Comparison of ENCODE assay signal across 10 mouse cellular contexts in the genomic region with DNA sequence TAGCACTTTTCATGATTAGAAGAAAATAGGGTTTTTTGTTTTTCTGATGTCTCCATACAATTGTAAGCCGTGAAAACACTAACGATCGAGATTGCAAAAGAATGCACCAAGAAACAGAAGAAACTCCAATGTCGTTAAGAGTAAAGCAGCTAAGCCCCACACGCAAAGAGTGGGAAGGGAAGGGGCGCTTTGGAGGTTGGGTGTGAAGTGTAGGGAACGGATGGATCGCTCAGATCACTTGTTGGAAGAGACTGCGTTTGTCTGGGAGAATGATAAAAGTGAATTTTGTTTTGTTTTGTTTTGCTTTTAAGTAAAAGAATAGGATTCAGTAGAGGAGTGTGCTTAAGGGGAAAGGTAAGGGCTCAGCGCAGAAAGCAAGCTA. TPM values are rescaled to one million over a fixed set of nuclear protein-coding genes. Genes with fewer than 3 reads are reported as not detected.
A peak's percentile ranks its signal among the peaks of the same experiment; 100 is the strongest.
DNase-seq lines count a peak whose midpoint lies in the region; ATAC-seq and TF ChIP-seq lines count a peak whose summit lies in the region.
"Had no signal": no experiment of that assay in that cellular context is flagged by ENCODE, and none has a peak within 500 bp of the region (broad histone marks: within the 10 kb centered on the region; RNA-seq: fewer than 3 reads in every experiment).

No protein-coding gene starts in this region.

- peak overlapping the region; percentile 99 for H3K4me2 ChIP-seq in heart, postnatal 0 days (ENCODE audit: low read depth, low read length)
- H3K4me2 ChIP-seq in hindbrain, embryonic 14.5 days (replicated peaks): peak overlapping the region; percentile 95
- peak overlapping the region; percentile 100 for H3K4me2 ChIP-seq in midbrain, embryonic 14.5 days (ENCODE audit: low read length)

- WGBS in heart, postnatal 0 days: 27% methylated on average over 10 of the region's 10 CpGs
- 5% methylated on average over 10 of the region's 10 CpGs for WGBS in hindbrain, embryonic 14.5 days
- 6% methylated on average over 10 of the region's 10 CpGs for WGBS in midbrain, embryonic 14.5 days

- peaks cover 10% of the 10 kb centered on the region; the same call in 1 of the 2 replicates for H3K4me1 ChIP-seq in heart, postnatal 0 days (ENCODE audit: control insufficient read depth, insufficient read depth)
- 0 out of 2 replicates have a peak, but pooled peaks cover 4% of the 10 kb centered on the region for H3K4me1 ChIP-seq in hindbrain, embryonic 14.5 days (replicated peaks; ENCODE audit: control insufficient read depth, insufficient read depth, low read length)
- H3K4me1 ChIP-seq in midbrain, embryonic 14.5 days (ENCODE audit: control insufficient read depth, insufficient read depth, low read length): no peaks in the 10 kb centered on the region

- intact Hi-C loops in heart, postnatal 25 days (cut with DNase I): loop anchor here (5.0 kb wide), 1 partner anchor 89 kb away; no protein-coding TSS in a partner anchor

- DNase-seq in heart, postnatal 0 days (ENCODE audit: low spot score): no peak
- DNase-seq in heart, postnatal 25 days (ENCODE audit: low spot score): no peak
- peak; percentile 49 for DNase-seq in embryo, embryonic 11 days
- no peak for DNase-seq in hindbrain, embryonic 14.5 days (ENCODE audit: low spot score)
- no peak for DNase-seq in midbrain, embryonic 14.5 days
- DNase-seq in layer of hippocampus, postnatal 14 days (ENCODE audit: low spot score in 2 of 2): no peak

- 0 out of 2 replicates have a peak, but pooled peaks cover 4% of the 10 kb centered on the region for H3K9me3 ChIP-seq in heart, postnatal 0 days (replicated peaks; ENCODE audit: control insufficient read depth, low read length)
- H3K9me3 ChIP-seq in hindbrain, embryonic 14.5 days (ENCODE audit: control insufficient read depth, low read length): no peaks in the 10 kb centered on the region
- H3K9me3 ChIP-seq in midbrain, embryonic 14.5 days (ENCODE audit: control insufficient read depth, low read length): peaks cover 5% of the 10 kb centered on the region; the same call in 1 of the 2 replicates
- H3K9me3 ChIP-seq: G1E had no signal

- TF ChIP-seq CTCF in heart, postnatal 0 days (IDR thresholded peaks at IDR 0.05; ENCODE audit: low read depth): no peak

- no peaks in the 10 kb centered on the region for H3K36me3 ChIP-seq in heart, postnatal 0 days (replicated peaks; ENCODE audit: control insufficient read depth, insufficient read depth, low read length)
- H3K36me3 ChIP-seq in hindbrain, embryonic 14.5 days (replicated peaks; ENCODE audit: control insufficient read depth, insufficient read depth): no peaks in the 10 kb centered on the region
- H3K36me3 ChIP-seq in midbrain, embryonic 14.5 days (ENCODE audit: control insufficient read depth, insufficient read depth, low read length): no peaks in the 10 kb centered on the region
- H3K36me3 ChIP-seq: G1E had no signal

- ATAC-seq in heart, postnatal 0 days (ENCODE audit: insufficient read depth, low read depth): no peak
- ATAC-seq in hindbrain, embryonic 14.5 days (ENCODE audit: low FRiP score): no peak
- no peak for ATAC-seq in midbrain, embryonic 14.5 days (ENCODE audit: low FRiP score, low TSS enrichment)
- ATAC-seq in cerebellum, adult (ENCODE audit: insufficient number of reproducible peaks, low FRiP score, low TSS enrichment): no peak
- ATAC-seq in granulocyte monocyte progenitor cell, adult 5-6 weeks (replicated peaks; ENCODE audit: poor library complexity, severe bottlenecking): no peak

- H3K27me3 ChIP-seq in heart, postnatal 0 days (ENCODE audit: control insufficient read depth, insufficient read depth, low read length): peaks cover 17% of the 10 kb centered on the region
- H3K27me3 ChIP-seq in hindbrain, embryonic 14.5 days (ENCODE audit: control insufficient read depth, insufficient read depth, low read length): peaks cover 17% of the 10 kb centered on the region
- H3K27me3 ChIP-seq in midbrain, embryonic 14.5 days (ENCODE audit: control insufficient read depth, insufficient read depth, low read length): peaks cover 25% of the 10 kb centered on the region

- H3K27ac ChIP-seq in heart, postnatal 0 days (ENCODE audit: low read depth): no peak overlapping the region
- H3K27ac ChIP-seq in hindbrain, embryonic 14.5 days: no peak overlapping the region
- no peak overlapping the region for H3K27ac ChIP-seq in midbrain, embryonic 14.5 days (replicated peaks; ENCODE audit: low read depth, low read length)

- no peak for TF ChIP-seq EP300 in heart, postnatal 0 days (IDR thresholded peaks at IDR 0.05; ENCODE audit: low read depth)

- H3K4me3 ChIP-seq in heart, postnatal 0 days (ENCODE audit: low read depth, low read length): peak overlapping the region; percentile 70
- peak overlapping the region; percentile 49 for H3K4me3 ChIP-seq in hindbrain, embryonic 14.5 days (replicated peaks; ENCODE audit: low read length)
- H3K4me3 ChIP-seq in midbrain, embryonic 14.5 days (replicated peaks; ENCODE audit: low read depth, low read length): peak overlapping the region; percentile 63

- no peak overlapping the region for H3K9ac ChIP-seq in heart, postnatal 0 days (replicated peaks; ENCODE audit: low read depth, low read length)
- H3K9ac ChIP-seq in hindbrain, embryonic 14.5 days: peak overlapping the region; percentile 65
- H3K9ac ChIP-seq in midbrain, embryonic 14.5 days (replicated peaks; ENCODE audit: low read length): peak overlapping the region; percentile 57; the same call in 1 of the 2 replicates

RNA-seq across cellular contexts. Expression of gene Frzb, which starts 1.5 kb away (rescaled TPM):
- total RNA-seq in heart, postnatal 0 days (2014; rRNA removed; ENCODE audit: low replicate concordance): 4.3 and 6.0 TPM in 2 replicates
- polyA plus RNA-seq in heart, postnatal 0 days (2015; fragmentation: Nextera tagmentation; extraction: Ambion mirVana): 5.0 TPM in 2 replicates
- 1 to 10 TPM; 5.9 to 6.1 TPM for total RNA-seq in heart, postnatal 25 days (2021)
- 16.6 and 19.1 TPM in 2 replicates for polyA plus RNA-seq in hindbrain, embryonic 14.5 days (2014; fragmentation: Nextera tagmentation; extraction: Ambion mirVana)
- 0.84 and 2.2 TPM in 2 replicates for polyA plus RNA-seq in midbrain, embryonic 14.5 days (2014; fragmentation: Nextera tagmentation; extraction: Ambion mirVana)
- total RNA-seq in granulocyte monocyte progenitor cell, adult 5-6 weeks (2014; fragmentation: Nextera tagmentation): not detected in 2 replicates
- not detected in 2 replicates for total RNA-seq in granulocyte monocyte progenitor cell, adult 5-6 weeks (2017)
- 10 to 100 TPM; 24.4 to 25.5 TPM for total RNA-seq in layer of hippocampus, postnatal 14 days (2021)
- polyA plus RNA-seq: erythroblast, embryonic 14.5 days had no signal
